Mouse (Mus musculus) stomach, embryonic 15.5 days (tissue): ENCODE data around the gene Def6. TPM values are rescaled to one million over a fixed set of nuclear protein-coding genes. Genes with fewer than 3 reads are reported as not detected.

Experiments
- ATAC-seq: fragments of 200-750 bp; cut with Nextera tagmentation; 2 replicates; pipeline ENCODE4 v1.8.0; 2017; ENCODE audit warnings: low read depth, moderate number of reproducible peaks, moderate TSS enrichment; ENCODE audit not compliant: insufficient read depth, low FRiP score
- H3K27ac ChIP-seq: fragments of 300-500 bp; sonication (generic); 2 replicates; pipeline ENCODE4 v1.5.1; 2015; ENCODE audit warnings: mild to moderate bottlenecking, inconsistent platforms
- H3K27me3 ChIP-seq: fragments of 300-500 bp; sonication (generic); replicated peaks from 2 replicates; pipeline ENCODE4 v1.6.1; 2015; ENCODE audit warnings: inconsistent platforms
- H3K36me3 ChIP-seq: fragments of 300-500 bp; sonication (generic); 2 replicates; pipeline ENCODE4 v1.6.1; 2015; ENCODE audit warnings: inconsistent platforms
- H3K4me1 ChIP-seq: fragments of 300-500 bp; sonication (generic); 2 replicates; pipeline ENCODE4 v1.6.1; 2015; ENCODE audit warnings: inconsistent platforms
- H3K4me2 ChIP-seq: fragments of 300-500 bp; sonication (generic); 2 replicates; pipeline ENCODE4 v1.6.1; 2015; ENCODE audit warnings: mild to moderate bottlenecking, inconsistent platforms
- H3K4me3 ChIP-seq: fragments of 300-500 bp; sonication (generic); replicated peaks from 2 replicates; pipeline ENCODE4 v1.5.1; 2015; ENCODE audit warnings: inconsistent platforms
- H3K9ac ChIP-seq: fragments of 300-500 bp; sonication (generic); 2 replicates; pipeline ENCODE4 v1.6.1; 2015; ENCODE audit warnings: inconsistent platforms
- H3K9me3 ChIP-seq: fragments of 300-500 bp; sonication (generic); 2 replicates; pipeline ENCODE4 v1.6.1; 2016; ENCODE audit warnings: inconsistent platforms
- WGBS: fragments of 180-500 bp; shearing (Covaris S2); methylation state at CpG from one replicate; pipeline ENCODE4 v1.1.7; 2015; 5-methylcytosine and 5-hydroxymethylcytosine counted together
- polyA plus RNA-seq: library from polyadenylated mRNA; unstranded; fragments of >200 nt; fragmentation: Nextera tagmentation; extraction: Ambion mirVana; gene quantifications from 2 replicates; pipeline ENCODE4 v1.2.1, GENCODE M21; 2015

The Def6 gene
- polyA plus RNA-seq, result 9.6 and 10.0 TPM in 2 replicates

DNA sequence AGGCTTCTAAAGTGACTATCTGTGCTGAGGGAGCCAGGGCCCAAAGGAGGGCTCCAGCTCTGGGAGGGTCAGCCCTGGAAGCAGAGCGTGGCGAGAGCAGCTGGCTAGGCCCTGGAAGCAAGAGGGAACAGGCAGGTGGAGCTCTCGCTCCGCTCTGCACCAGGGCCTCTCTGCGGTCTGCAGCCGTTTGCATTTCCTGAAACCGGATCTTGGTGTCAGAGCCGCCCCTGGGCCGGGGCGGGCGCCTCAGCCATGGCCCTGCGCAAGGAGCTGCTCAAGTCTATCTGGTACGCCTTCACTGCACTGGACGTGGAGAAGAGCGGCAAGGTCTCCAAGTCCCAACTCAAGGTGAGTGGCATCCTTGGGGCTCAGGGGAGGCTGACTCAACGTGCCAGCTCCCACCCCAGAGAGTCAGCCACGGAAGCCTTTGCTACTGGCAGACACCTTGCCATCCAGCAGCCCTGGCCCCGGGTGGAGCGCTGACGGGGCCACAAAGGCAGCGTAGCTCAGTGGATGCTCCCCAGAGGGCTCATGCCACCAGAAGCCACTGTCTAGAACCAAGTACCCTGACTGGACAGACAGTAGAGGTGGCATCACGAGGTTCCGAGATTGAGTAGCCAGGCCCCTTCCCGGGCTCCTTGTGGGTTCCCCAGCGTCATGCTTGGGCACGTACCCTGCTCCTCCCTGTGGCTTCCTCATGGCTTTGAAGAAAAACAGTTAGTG, at the start of gene Def6:
TSS of gene Def6 (plus strand) at position 188 of the 723 bp plus-strand sequence.
- no peaks in the 10 kb centered on the region for H3K9me3 ChIP-seq
- peaks cover 12% of the 10 kb centered on the region for H3K4me1 ChIP-seq
- peak within 1 kb of the TSS; percentile 44 for H3K4me3 ChIP-seq
- WGBS, result 18% methylated on average over 26 of the region's 26 CpGs
- peaks cover 4% of the 10 kb centered on the region; the same call in 1 of the 2 replicates for H3K36me3 ChIP-seq
- peak within 1 kb of the TSS; percentile 80 for H3K4me2 ChIP-seq
- H3K27ac ChIP-seq, result peak within 1 kb of the TSS; percentile 89
- ATAC-seq, result peak; percentile 86
- H3K9ac ChIP-seq, result peak within 1 kb of the TSS; percentile 48
- H3K27me3 ChIP-seq, result no peaks in the 10 kb centered on the region

DNA sequence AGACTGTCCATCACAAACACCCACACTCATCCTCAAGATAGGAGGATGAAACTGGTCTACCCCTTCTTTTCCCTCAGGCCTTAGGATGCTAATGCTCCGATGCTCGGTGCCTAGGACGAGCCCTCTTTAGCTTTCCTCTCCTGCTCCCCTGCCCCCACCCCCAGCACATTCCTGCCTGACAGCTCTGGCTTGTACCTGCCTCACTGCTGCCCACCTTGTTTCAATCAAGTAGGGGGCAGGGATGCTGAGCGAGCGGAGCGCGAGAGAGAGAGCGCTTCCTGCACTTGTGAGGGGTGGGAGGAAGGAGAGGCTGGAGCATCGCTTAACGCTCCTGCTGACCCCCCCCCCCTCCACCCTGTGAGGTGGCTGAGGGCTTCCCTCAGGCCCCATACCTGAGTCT, 47.2 kb upstream of the Def6 start:
- no peak overlapping the region for H3K27ac ChIP-seq
- no peak overlapping the region for H3K4me2 ChIP-seq
- 0 out of 2 replicates have a peak, but pooled peaks cover 4% of the 10 kb centered on the region for H3K27me3 ChIP-seq
- no peak overlapping the region for H3K9ac ChIP-seq
- H3K36me3 ChIP-seq, result no peaks in the 10 kb centered on the region
- no peaks in the 10 kb centered on the region for H3K4me1 ChIP-seq
- H3K4me3 ChIP-seq, result no peak overlapping the region
- no peak for ATAC-seq
- WGBS, result 46% methylated on average over 10 of the region's 10 CpGs
- H3K9me3 ChIP-seq, result no peaks in the 10 kb centered on the region

DNA sequence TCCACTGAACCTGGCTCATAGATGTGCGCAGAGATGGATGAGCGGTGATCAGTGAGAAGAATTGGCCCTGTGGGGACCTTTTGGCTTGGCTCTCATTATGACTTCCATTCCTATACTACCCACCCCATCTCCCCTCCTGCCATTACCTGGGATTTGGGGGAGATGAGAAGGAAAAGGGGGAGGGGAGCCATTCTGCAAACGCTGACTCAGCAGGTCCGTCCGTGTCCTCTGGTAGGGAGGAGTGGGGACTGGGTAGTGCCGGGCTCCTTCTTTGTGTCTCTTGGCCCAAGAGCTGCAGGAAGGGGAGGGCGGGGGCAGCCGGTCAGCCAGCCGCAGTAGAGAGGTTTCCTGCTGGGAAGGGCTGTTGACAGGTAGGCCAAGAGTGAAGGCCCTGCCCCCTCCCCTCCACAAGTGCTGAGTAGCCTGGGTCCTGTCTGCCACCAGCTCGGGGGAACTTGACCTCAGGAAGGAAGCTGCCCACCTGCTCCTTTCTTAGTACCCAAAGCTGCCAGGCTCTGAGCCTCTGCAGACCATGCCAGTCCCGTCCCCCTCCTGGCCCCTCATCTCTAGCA, 46.2 kb upstream of the Def6 start:
- WGBS, result 37% methylated on average over 10 of the region's 11 CpGs
- no peak for ATAC-seq
- H3K36me3 ChIP-seq, result no peaks in the 10 kb centered on the region
- H3K9me3 ChIP-seq, result no peaks in the 10 kb centered on the region
- no peaks in the 10 kb centered on the region for H3K4me1 ChIP-seq
- no peak overlapping the region for H3K4me2 ChIP-seq
- no peak overlapping the region for H3K4me3 ChIP-seq
- no peak overlapping the region for H3K9ac ChIP-seq
- no peak overlapping the region for H3K27ac ChIP-seq
- 0 out of 2 replicates have a peak, but pooled peaks cover 4% of the 10 kb centered on the region for H3K27me3 ChIP-seq

DNA sequence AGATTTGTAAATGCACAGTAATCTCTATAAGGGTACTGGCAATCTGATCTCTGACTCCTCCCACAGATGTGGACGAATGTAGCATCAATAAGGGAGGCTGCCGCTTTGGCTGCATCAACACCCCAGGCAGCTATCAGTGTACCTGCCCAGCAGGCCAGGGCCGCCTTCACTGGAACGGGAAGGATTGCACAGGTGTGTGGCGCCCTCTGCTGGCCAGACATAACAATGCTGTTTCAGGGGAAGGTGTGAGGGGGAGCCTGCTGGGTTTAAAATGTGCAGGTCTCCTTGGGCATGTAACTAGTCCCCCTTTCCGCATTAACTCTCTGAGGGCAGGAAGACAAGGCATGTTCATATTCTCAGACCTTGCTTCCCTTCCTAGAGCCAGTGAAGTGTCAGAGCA, 43.9 kb upstream of the Def6 start:
- 0 out of 2 replicates have a peak, but pooled peaks have one; percentile 18 for ATAC-seq
- H3K4me2 ChIP-seq, result no peak overlapping the region
- WGBS, result 13% methylated on average over 6 of the region's 6 CpGs
- H3K9ac ChIP-seq, result no peak overlapping the region
- H3K4me1 ChIP-seq, result no peaks in the 10 kb centered on the region
- H3K27me3 ChIP-seq, result 0 out of 2 replicates have a peak, but pooled peaks cover 4% of the 10 kb centered on the region
- no peaks in the 10 kb centered on the region for H3K36me3 ChIP-seq
- no peak overlapping the region for H3K4me3 ChIP-seq
- no peak overlapping the region for H3K27ac ChIP-seq
- no peaks in the 10 kb centered on the region for H3K9me3 ChIP-seq

DNA sequence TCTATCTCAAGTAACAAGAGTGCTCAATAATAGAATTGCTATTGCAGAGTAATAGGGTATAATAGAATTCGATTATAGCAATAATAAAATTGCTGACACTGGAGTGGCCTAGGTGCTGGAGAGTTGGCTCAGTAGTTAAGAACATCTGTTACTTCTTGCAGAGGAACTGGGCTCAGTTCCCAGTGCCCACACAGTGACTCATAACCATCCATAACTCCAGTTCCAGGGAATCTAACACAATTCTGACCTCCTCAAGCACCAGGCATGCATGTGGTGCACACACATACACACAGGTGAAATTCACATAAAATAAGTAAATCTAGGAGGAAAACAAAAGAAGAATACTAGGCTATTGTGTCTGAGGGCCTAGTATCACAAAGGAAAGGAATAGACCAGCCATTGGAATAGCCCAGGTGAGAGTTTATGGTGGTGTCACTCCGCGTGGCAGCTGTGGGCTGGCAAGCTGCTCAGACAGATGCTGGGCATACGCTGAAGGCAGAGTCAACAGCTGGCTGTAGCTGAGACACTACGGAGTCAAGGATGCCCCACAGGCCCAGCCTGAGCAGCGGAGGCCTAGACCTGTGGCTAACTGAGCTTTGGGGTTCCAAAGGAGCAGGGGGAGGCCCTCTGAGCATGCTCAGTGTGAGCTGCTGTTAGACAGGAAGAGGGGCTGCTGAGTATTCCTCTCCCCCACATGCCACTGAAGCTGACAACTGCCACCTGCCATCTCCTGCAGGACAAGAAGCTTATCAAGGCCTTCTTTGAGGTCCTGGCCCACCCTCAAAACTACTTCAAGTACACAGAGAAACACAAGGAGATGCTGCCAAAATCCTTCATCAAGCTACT, 36.9 kb upstream of the Def6 start:
- Histone ChIP-seq H3K4me2 (no peak overlapping the region), H3K36me3 (no peaks in the 10 kb centered on the region), H3K27ac (no peak overlapping the region), H3K27me3 (no peaks in the 10 kb centered on the region), H3K9ac (no peak overlapping the region), H3K9me3 (no peaks in the 10 kb centered on the region), H3K4me1 (peaks cover 14% of the 10 kb centered on the region), H3K4me3 (no peak overlapping the region)
- WGBS, result 75% methylated on average over 6 of the region's 6 CpGs
- ATAC-seq, result no peak

DNA sequence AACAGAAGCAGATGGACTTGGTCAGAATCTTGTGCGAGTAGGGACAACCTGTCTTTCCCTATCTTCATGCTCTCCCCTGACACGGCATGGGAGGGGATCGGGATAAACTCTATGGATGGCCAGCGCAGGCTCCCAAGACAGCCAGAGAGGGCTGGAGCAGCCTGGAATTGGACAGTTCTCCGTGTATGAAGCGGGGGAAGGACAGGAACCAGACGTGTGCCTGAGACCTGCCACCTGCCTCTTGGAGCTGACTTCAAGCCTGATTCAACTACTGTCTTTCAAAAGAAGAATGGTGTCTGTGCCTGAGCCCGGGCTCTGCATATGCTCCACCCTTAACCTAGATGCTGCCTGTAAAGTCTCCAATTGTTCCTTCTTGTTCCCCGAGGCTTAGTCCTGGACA, 34.9 kb upstream of the Def6 start:
- WGBS, result 42% methylated on average over 9 of the region's 9 CpGs

DNA sequence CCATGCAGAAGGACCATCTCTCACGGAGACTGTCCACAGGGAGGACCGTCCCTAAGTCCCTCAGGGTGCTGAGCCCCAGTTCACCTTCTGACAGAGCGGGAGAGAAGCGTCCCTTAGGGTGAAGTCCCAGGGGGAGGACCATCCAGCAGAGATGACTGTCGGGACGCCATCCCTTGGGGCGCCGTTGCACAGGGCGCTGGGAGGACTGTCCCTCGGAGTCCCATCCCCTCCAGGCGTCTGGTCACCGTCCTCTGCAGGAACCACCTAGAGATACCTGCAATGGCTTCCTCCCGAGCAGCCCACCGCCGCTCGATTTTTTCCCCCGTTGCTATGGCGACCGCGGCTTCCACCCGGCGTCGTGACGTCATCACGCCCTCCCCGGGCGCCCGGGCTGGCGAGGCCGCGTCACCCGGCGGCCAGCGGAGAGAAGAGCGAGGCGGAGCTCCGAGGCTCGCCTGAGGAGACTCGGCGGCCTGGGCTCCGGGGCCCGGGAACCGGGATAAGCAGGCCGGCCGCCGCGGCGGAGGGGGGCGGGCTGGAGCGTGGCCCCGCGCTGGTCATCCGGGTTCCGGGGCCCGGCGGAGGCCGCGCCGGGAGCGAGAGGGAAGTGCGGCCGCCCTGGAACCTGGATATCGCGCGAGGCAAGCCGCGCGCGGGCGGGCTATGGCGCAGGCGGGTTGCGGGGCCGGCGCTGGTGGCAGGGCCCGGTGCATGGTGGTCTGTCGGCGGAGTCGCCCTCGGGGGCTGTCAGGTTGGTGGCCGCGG, 30.6 kb upstream of the Def6 start, which contains the start of gene Zfp523:
TSS of gene Zfp523 (plus strand) at position 355 of the 765 bp plus-strand sequence.
- peak within 1 kb of the TSS; percentile 92 for H3K9ac ChIP-seq
- H3K36me3 ChIP-seq, result no peaks in the 10 kb centered on the region
- WGBS, result under 1% methylated on average over 74 of the region's 82 CpGs
- peaks cover 46% of the 10 kb centered on the region for H3K4me1 ChIP-seq
- H3K27ac ChIP-seq, result peak within 1 kb of the TSS; percentile 94
- peak; percentile 83 for ATAC-seq
- no peaks in the 10 kb centered on the region for H3K27me3 ChIP-seq
- H3K9me3 ChIP-seq, result no peaks in the 10 kb centered on the region
- H3K4me2 ChIP-seq, result peak within 1 kb of the TSS; percentile 97
- peak within 1 kb of the TSS; percentile 89 for H3K4me3 ChIP-seq

More for the DNA sequence above, 34.9 kb upstream of the Def6 start:
- Histone ChIP-seq H3K36me3 (no peaks in the 10 kb centered on the region), H3K27ac (peak overlapping the region; percentile 51; the same call in 1 of the 2 replicates), H3K9me3 (no peaks in the 10 kb centered on the region), H3K4me1 (peaks cover 22% of the 10 kb centered on the region), H3K4me2 (0 out of 2 replicates have a peak overlapping the region, but pooled peaks have one; percentile 1), H3K4me3 (no peak overlapping the region), H3K27me3 (no peaks in the 10 kb centered on the region), H3K9ac (no peak overlapping the region)
- ATAC-seq, result no peak

DNA sequence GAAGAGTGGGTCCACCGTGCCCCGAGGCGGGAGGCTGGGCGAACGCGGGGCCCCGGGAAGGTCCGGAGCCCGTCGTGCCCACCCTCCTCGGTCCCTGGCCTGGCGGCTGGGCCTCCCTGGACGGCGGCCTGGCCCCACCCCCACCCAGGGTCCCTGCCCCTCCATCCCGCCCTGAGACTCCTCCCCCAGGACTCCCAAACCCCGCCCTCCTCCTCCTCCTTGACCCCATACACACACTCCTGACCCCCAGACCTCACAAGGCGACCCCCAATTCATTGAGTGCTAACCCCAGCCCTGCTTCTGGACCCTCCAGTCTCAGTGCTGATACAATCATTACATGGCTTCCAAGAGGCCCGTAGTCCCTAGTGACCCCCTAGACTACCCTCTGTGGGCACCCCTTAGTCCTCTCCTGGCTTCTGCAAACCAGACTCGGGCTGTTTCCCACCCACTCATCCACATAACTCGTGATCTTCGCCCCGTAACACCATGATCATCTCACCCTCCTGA, 30.0 kb upstream of the Def6 start:
- peak overlapping the region; percentile 94 for H3K27ac ChIP-seq
- no peaks in the 10 kb centered on the region for H3K27me3 ChIP-seq
- ATAC-seq, result peak; percentile 51; the same call in 1 of the 2 replicates
- WGBS, result 5% methylated on average over 17 of the region's 22 CpGs
- H3K9ac ChIP-seq, result peak overlapping the region; percentile 92
- peak overlapping the region; percentile 89 for H3K4me3 ChIP-seq
- H3K4me2 ChIP-seq, result peak overlapping the region; percentile 97
- peaks cover 39% of the 10 kb centered on the region for H3K4me1 ChIP-seq
- H3K9me3 ChIP-seq, result no peaks in the 10 kb centered on the region
- no peaks in the 10 kb centered on the region for H3K36me3 ChIP-seq

DNA sequence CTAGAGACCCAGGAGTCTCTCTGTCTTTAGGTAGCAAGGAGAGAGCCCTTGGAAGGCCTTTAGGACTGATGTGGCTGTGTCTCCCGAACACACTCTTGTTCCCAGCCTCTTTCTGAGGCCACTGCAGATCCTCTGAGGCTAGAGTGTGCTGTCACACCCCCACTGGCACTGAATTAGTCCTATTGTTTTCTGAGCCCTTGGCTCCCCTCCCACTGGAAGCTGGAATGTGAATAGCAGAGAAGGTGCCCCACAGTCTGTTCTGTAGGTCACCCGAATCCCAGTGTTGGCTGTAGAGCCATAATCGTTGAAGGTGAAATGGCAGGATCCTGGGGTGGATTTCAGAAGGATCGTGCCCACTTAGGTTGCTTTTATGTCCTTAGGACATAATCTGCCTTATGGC, 27.2 kb upstream of the Def6 start:
- no peak overlapping the region for H3K4me3 ChIP-seq
- H3K27me3 ChIP-seq, result no peaks in the 10 kb centered on the region
- no peak overlapping the region for H3K9ac ChIP-seq
- peaks cover 36% of the 10 kb centered on the region for H3K4me1 ChIP-seq
- no peak overlapping the region for H3K4me2 ChIP-seq
- H3K36me3 ChIP-seq, result no peaks in the 10 kb centered on the region
- H3K27ac ChIP-seq, result peak overlapping the region; percentile 35; the same call in 1 of the 2 replicates
- no peak for ATAC-seq
- H3K9me3 ChIP-seq, result no peaks in the 10 kb centered on the region
- 53% methylated on average over 4 of the region's 4 CpGs for WGBS

DNA sequence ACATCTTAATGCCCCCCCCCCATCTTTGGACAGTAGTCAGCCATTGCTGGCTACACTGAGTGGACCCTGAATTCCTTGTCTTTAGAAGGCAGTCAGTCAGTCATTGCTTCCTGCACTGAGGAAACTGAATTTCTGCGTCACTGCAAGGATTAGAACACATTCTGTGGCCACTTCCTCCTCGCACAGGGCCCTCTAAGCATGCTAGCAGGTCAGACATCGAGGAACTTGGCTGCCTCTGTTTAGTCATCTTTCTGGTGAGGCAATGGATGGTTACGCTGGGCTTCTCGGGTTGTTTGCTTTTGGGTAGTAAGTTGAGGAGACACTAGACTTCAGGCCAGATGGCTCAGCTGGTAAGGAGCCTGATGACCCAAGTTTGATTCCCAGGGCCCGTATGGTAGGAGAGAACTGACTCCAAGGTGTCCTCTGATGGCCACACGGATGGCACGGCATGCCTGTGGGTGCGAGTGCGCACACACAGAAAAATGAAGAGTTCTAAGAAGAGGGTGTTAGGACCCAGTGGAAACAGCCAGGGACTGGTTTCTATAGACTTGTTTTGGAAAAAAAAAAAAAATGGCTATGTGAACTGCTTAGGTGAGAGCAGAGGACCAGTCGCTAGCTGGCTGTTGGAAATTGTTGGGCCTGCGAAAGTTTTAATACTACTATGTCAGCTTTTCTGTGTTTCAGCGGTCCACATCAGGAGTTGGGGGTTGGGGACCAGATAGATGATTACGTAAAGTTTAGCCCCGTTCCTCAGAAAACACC, 26.6 kb upstream of the Def6 start:
- Histone ChIP-seq H3K4me2 (no peak overlapping the region), H3K27me3 (no peaks in the 10 kb centered on the region), H3K4me1 (peaks cover 36% of the 10 kb centered on the region), H3K4me3 (no peak overlapping the region), H3K9me3 (no peaks in the 10 kb centered on the region), H3K9ac (no peak overlapping the region), H3K36me3 (no peaks in the 10 kb centered on the region), H3K27ac (no peak overlapping the region)
- 69% methylated on average over 15 of the region's 15 CpGs for whole genome bisulfite sequencing
- ATAC-seq, result no peak
